Mouse (Mus musculus): ENCODE results near the gene Gm19426.
A peak's percentile ranks its signal among the peaks of the same experiment; 100 is the strongest.

Gene Gm19426

GRCm38 (mm10) chr2:84743561-84743960 is at the start of gene Gm19426:
Gm19426 (minus strand) TSS chr2:84743655.
- DNase-seq (ENCODE audit: low spot score) = no peak

- DNase-seq (ENCODE audit: low spot score) = no peak
Observed at GRCm38 (mm10) chr2:84793154-84793553, 49.7 kb upstream of the Gm19426 start.

- no peak for DNase-seq (ENCODE audit: low spot score)
Observed at GRCm38 (mm10) chr2:84792516-84792915, 49.1 kb upstream of the Gm19426 start.

- no peak for DNase-seq (ENCODE audit: low spot score)
Observed at GRCm38 (mm10) chr2:84790418-84790817, 47.0 kb upstream of the Gm19426 start.

GRCm38 (mm10) chr2:84788316-84788715 is 44.9 kb upstream of the Gm19426 start:
- no peak for DNase-seq (ENCODE audit: low spot score)

- no peak for DNase-seq (ENCODE audit: low spot score)
Observed at GRCm38 (mm10) chr2:84783840-84784566, 40.5 kb upstream of the Gm19426 start.

GRCm38 (mm10) chr2:84783315-84783714 is 39.9 kb upstream of the Gm19426 start:
- no peak for DNase-seq (ENCODE audit: low spot score)

- no peak for DNase-seq (ENCODE audit: low spot score)
Observed at GRCm38 (mm10) chr2:84779210-84779609, 35.8 kb upstream of the Gm19426 start.

GRCm38 (mm10) chr2:84777706-84778105 is 34.3 kb upstream of the Gm19426 start:
- DNase-seq (ENCODE audit: low spot score) = no peak

- DNase-seq (ENCODE audit: low spot score) = no peak
Observed at GRCm38 (mm10) chr2:84775665-84776064, 32.2 kb upstream of the Gm19426 start.

- no peak for DNase-seq (ENCODE audit: low spot score)
Observed at GRCm38 (mm10) chr2:84775241-84775640, 31.8 kb upstream of the Gm19426 start, which contains the start of gene Serping1. Serping1 (minus strand) TSS chr2:84775444.

- peak; percentile 45 for DNase-seq (ENCODE audit: low spot score)
Observed at GRCm38 (mm10) chr2:84774751-84775150, 31.3 kb upstream of the Gm19426 start.

GRCm38 (mm10) chr2:84773195-84773594 is 29.7 kb upstream of the Gm19426 start:
- DNase-seq (ENCODE audit: low spot score) = no peak

- no peak for DNase-seq (ENCODE audit: low spot score)
Observed at GRCm38 (mm10) chr2:84772454-84772853, 29.0 kb upstream of the Gm19426 start.

GRCm38 (mm10) chr2:84770501-84770900 is 27.0 kb upstream of the Gm19426 start:
- DNase-seq (ENCODE audit: low spot score) = no peak

- DNase-seq (ENCODE audit: low spot score) = no peak
Observed at GRCm38 (mm10) chr2:84762818-84763217, 19.4 kb upstream of the Gm19426 start.

GRCm38 (mm10) chr2:84762295-84762694 is 18.8 kb upstream of the Gm19426 start:
- DNase-seq (ENCODE audit: low spot score) = no peak

GRCm38 (mm10) chr2:84761840-84762239 is 18.4 kb upstream of the Gm19426 start:
- no peak for DNase-seq (ENCODE audit: low spot score)

GRCm38 (mm10) chr2:84761309-84761708 is 17.9 kb upstream of the Gm19426 start:
- DNase-seq (ENCODE audit: low spot score) = no peak

GRCm38 (mm10) chr2:84760777-84761176 is 17.3 kb upstream of the Gm19426 start:
- no peak for DNase-seq (ENCODE audit: low spot score)

- no peak for DNase-seq (ENCODE audit: low spot score)
Observed at GRCm38 (mm10) chr2:84758542-84759127, 15.2 kb upstream of the Gm19426 start.

- DNase-seq (ENCODE audit: low spot score) = no peak
Observed at GRCm38 (mm10) chr2:84757026-84757682, 13.7 kb upstream of the Gm19426 start.

GRCm38 (mm10) chr2:84756245-84756644 is 12.8 kb upstream of the Gm19426 start:
- DNase-seq (ENCODE audit: low spot score) = no peak

Measured in ovary, postnatal 10 days (tissue).